Mouse (Mus musculus) heart, adult 8-10 months (tissue): ENCODE measurements around the gene Cox5b. TPM values are rescaled to one million over a fixed set of nuclear protein-coding genes. Genes with fewer than 3 reads are reported as not detected.
A peak's percentile ranks its signal among the peaks of the same experiment; 100 is the strongest.
"Not testable (repeated sequence)": the region's sequence is repeated elsewhere in the genome, so short reads cannot be mapped to it uniquely, and the experiment has no call there.

Experiments
- DNase-seq: peaks from one replicate; pipeline ENCODE4 v3.0.0; 2022; ENCODE audit warnings: low spot score
- total RNA-seq, 4 experiments: library from RNA; stranded (reverse); gene quantifications; 2 replicates each; pipeline ENCODE4 v1.2.4; 2022

Cox5b gene
- total RNA-seq = 1,000 to 10,000 TPM; 1,794 to 2,512 (median 2,152) TPM

- peak; percentile 97 for DNase-seq
Measured at GRCm38 (mm10) chr1:36691271-36692155, at the start of gene Cox5b. TSS of gene Cox5b (plus strand) at chr1:36691449.

- no peak for DNase-seq
Measured at GRCm38 (mm10) chr1:36643957-36644614, 47.2 kb upstream of the Cox5b start.

GRCm38 (mm10) chr1:36644615-36645007, 46.6 kb upstream of the Cox5b start:
- DNase-seq = no peak

GRCm38 (mm10) chr1:36646285-36646684, 45.0 kb upstream of the Cox5b start:
- DNase-seq = no peak

GRCm38 (mm10) chr1:36647631-36648030, 43.6 kb upstream of the Cox5b start:
- no peak for DNase-seq

GRCm38 (mm10) chr1:36655039-36655438, 36.2 kb upstream of the Cox5b start:
- DNase-seq = no peak

- DNase-seq = no peak
Measured at GRCm38 (mm10) chr1:36656233-36656632, 35.0 kb upstream of the Cox5b start.

GRCm38 (mm10) chr1:36657658-36658415, 33.4 kb upstream of the Cox5b start:
- no peak for DNase-seq

GRCm38 (mm10) chr1:36658621-36659399, 32.4 kb upstream of the Cox5b start:
- no peak for DNase-seq

- peak; percentile 7 for DNase-seq
Measured at GRCm38 (mm10) chr1:36664457-36664856, 26.8 kb upstream of the Cox5b start.

GRCm38 (mm10) chr1:36665165-36665723, 26.0 kb upstream of the Cox5b start:
- no peak for DNase-seq

GRCm38 (mm10) chr1:36665934-36666333, 25.3 kb upstream of the Cox5b start:
- no peak for DNase-seq

GRCm38 (mm10) chr1:36668007-36668406, 23.2 kb upstream of the Cox5b start:
- not testable (repeated sequence) for DNase-seq

GRCm38 (mm10) chr1:36670256-36670655, 21.0 kb upstream of the Cox5b start:
- no peak for DNase-seq

- DNase-seq = no peak
Measured at GRCm38 (mm10) chr1:36671260-36671659, 20.0 kb upstream of the Cox5b start.

GRCm38 (mm10) chr1:36672648-36673350, 18.4 kb upstream of the Cox5b start:
- DNase-seq = no peak

- DNase-seq = no peak
Measured at GRCm38 (mm10) chr1:36674936-36675335, 16.3 kb upstream of the Cox5b start.

- DNase-seq = no peak
Measured at GRCm38 (mm10) chr1:36680893-36681292, 10.4 kb upstream of the Cox5b start.

GRCm38 (mm10) chr1:36682620-36683355, 8.5 kb upstream of the Cox5b start, which contains the start of gene Fam178b:
TSS of gene Fam178b (minus strand) at chr1:36683183.
- no peak for DNase-seq
